Comparison of ENCODE assay signal across 25 mouse cellular contexts in the genomic region with DNA sequence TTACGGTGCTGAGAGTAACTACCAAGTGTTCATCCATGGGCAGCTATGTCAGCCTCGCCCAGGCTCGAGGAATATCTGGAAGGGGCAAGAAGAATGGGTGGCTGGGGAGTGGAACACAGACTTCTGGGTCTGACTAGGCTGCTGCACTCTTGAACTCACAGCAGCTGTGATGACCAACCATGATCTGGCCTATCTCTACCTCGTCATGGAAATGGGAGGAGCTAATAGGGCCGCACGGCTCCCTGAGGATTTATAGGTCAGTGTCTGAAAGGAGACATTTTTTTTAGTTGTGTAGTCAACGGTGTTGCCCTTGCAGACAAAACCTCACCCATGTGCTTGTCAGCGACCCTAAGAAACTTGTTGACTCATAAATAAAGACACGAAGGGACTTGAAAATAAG. TPM values are rescaled to one million over a fixed set of nuclear protein-coding genes. Genes with fewer than 3 reads are reported as not detected.
A peak's percentile ranks its signal among the peaks of the same experiment; 100 is the strongest.
DNase-seq lines count a peak whose midpoint lies in the region; ATAC-seq and TF ChIP-seq lines count a peak whose summit lies in the region.
"Had no signal": no experiment of that assay in that cellular context is flagged by ENCODE, and none has a peak within 500 bp of the region (broad histone marks: within the 10 kb centered on the region; RNA-seq: fewer than 3 reads in every experiment).

No protein-coding gene starts in this region.

- dilution Hi-C loops in CH12.LX (cut with MboI; ENCODE audit: extremely low pct_ligation_motif_present, extremely low pct_unique_long_range_greater_than_20kb, low sequenced_read_pairs) = no loop called here

- peaks cover 14 to 42% of the 10 kb centered on the region in 2 experiments for H3K4me1 ChIP-seq in CH12.LX (ENCODE audit: control insufficient read depth in 1 of 2, insufficient read depth in 2 of 2)
- H3K4me1 ChIP-seq in cerebellum, adult 2 months (ENCODE audit: control insufficient read depth, insufficient read depth, low read length) = peaks cover 20% of the 10 kb centered on the region
- H3K4me1 ChIP-seq in hindbrain, embryonic 13.5 days (replicated peaks) = peaks cover 10% of the 10 kb centered on the region

- H3K27me3 ChIP-seq in CH12.LX (replicated peaks) = peaks cover 10% of the 10 kb centered on the region
- no peaks in the 10 kb centered on the region for H3K27me3 ChIP-seq in cerebellum, adult 2 months (ENCODE audit: control insufficient read depth, insufficient read depth, low read length)
- H3K27me3 ChIP-seq in hindbrain, embryonic 13.5 days = no peaks in the 10 kb centered on the region
- H3K27me3 ChIP-seq: Patski had no signal

- no peak for TF ChIP-seq EP300 in CH12.LX (IDR thresholded peaks at IDR 0.05; ENCODE audit: low read length)

- no peak overlapping the region for H3K27ac ChIP-seq in CH12.LX (ENCODE audit: insufficient read depth, low read depth)
- no peak overlapping the region for H3K27ac ChIP-seq in cerebellum, adult 2 months (ENCODE audit: insufficient read depth, low read length)
- no peak overlapping the region for H3K27ac ChIP-seq in hindbrain, embryonic 13.5 days

- H3K9me3 ChIP-seq in CH12.LX (replicated peaks; ENCODE audit: low read length) = no peaks in the 10 kb centered on the region
- H3K9me3 ChIP-seq in hindbrain, embryonic 13.5 days = no peaks in the 10 kb centered on the region
- H3K9me3 ChIP-seq: G1E had no signal

- no peaks in the 10 kb centered on the region for H3K79me2 ChIP-seq in CH12.LX (replicated peaks; ENCODE audit: control insufficient read depth, extremely low read depth, insufficient read depth, poor library complexity, severe bottlenecking)

- H3K4me2 ChIP-seq in CH12.LX (ENCODE audit: insufficient read depth, low read depth, poor library complexity, severe bottlenecking) = 0 out of 2 replicates have a peak overlapping the region, but pooled peaks have one; percentile 9
- no peak overlapping the region for H3K4me2 ChIP-seq in hindbrain, embryonic 13.5 days

- in situ Hi-C loops in CH12.LX (cut with MboI; ENCODE audit: low pct_ligation_motif_present, low pct_unique_long_range_greater_than_20kb, low sequenced_read_pairs) = loop anchor here (5.0 to 25.0 kb wide), 4 partner anchors 34 to 494 kb away; a partner anchor contains a TSS

- ATAC-seq in hindbrain, embryonic 13.5 days (ENCODE audit: low FRiP score) = no peak
- ATAC-seq: activated CD4-positive, CD25-positive, alpha-beta regulatory T cell, adult 4 months; CD4-positive, CD25-positive, alpha-beta regulatory T cell, adult 4 months; Patski had no signal

- H3K9ac ChIP-seq in CH12.LX (ENCODE audit: insufficient read depth, low read depth) = no peak overlapping the region
- H3K9ac ChIP-seq in hindbrain, embryonic 13.5 days = no peak overlapping the region

- TF ChIP-seq CTCF in CH12.LX (conservative IDR thresholded peaks at IDR 0.05 in 1 of 2, IDR thresholded peaks at IDR 0.05 in 1 of 2; ENCODE audit: low read depth in 2 of 2, low read length in 2 of 2) = no peak
- no peak for TF ChIP-seq CTCF in cerebellum, adult 2 months (IDR thresholded peaks at IDR 0.05; ENCODE audit: borderline replicate concordance, insufficient read depth, low read depth, low read length)

- no peak overlapping the region for H3K4me3 ChIP-seq in CH12.LX (replicated peaks in 1 of 3; ENCODE audit: low read depth in 2 of 3, low read length in 2 of 3, poor library complexity in 1 of 3)
- no peak overlapping the region for H3K4me3 ChIP-seq in cerebellum, adult 2 months (replicated peaks; ENCODE audit: insufficient read depth, low read depth, low read length)
- no peak overlapping the region for H3K4me3 ChIP-seq in hindbrain, embryonic 13.5 days

- WGBS in cerebellum, adult 2 months = 84% methylated on average over 9 of the region's 9 CpGs
- 84% methylated on average over 9 of the region's 9 CpGs for WGBS in hindbrain, embryonic 13.5 days

- peak; percentile 63 for DNase-seq in adrenal gland, adult 2 months
- DNase-seq in adrenal gland, adult 8-10 months = no peak
- DNase-seq in CH12.LX (ENCODE audit: extremely low read depth) = peak; percentile 80
- DNase-seq in MN1 (ENCODE audit: low spot score) = peak; percentile 42
- peak; percentile 30 for DNase-seq in R1 (ENCODE audit: low read depth, low spot score)
- no peak for DNase-seq in cerebellum, adult 2 months
- DNase-seq in urinary bladder, postnatal 36 days (ENCODE audit: low spot score in 2 of 2) = no peak
- DNase-seq: adrenal gland, postnatal 10 days; adrenal gland, postnatal 14 days; adrenal gland, postnatal 25 days; B cell, adult 2 months; cerebellum, adult 11 months; cerebellum, adult 11-12 months; cerebellum, adult 18-20 months; cerebellum, adult 8-10 months; cerebellum, adult 9-10 months; cerebellum, adult 9-11 months; cerebellum, postnatal 10 days had no signal

- no peak for TF ChIP-seq RAD21 in CH12.LX (IDR thresholded peaks at IDR 0.05; ENCODE audit: low read depth, low read length)

- TF ChIP-seq POLR2A in CH12.LX (IDR thresholded peaks at IDR 0.05; ENCODE audit: low read depth, low read length) = no peak
- no peak for TF ChIP-seq POLR2A in cerebellum, adult 2 months (IDR thresholded peaks at IDR 0.05; ENCODE audit: borderline replicate concordance, insufficient read depth, low read length)

- no peaks in the 10 kb centered on the region for H3K36me3 ChIP-seq in CH12.LX (replicated peaks in 1 of 2; ENCODE audit: control insufficient read depth in 1 of 2, insufficient read depth in 1 of 2, low read length in 1 of 2)
- peaks cover 19% of the 10 kb centered on the region for H3K36me3 ChIP-seq in hindbrain, embryonic 13.5 days
- H3K36me3 ChIP-seq: G1E had no signal

TF ChIP-seq in CH12.LX, 34 proteins besides CTCF, POLR2A, EP300 and RAD21:
- TF ChIP-seq ZNF384 (IDR thresholded peaks at IDR 0.05; ENCODE audit: low read depth, low read length) = peak; percentile 56; the same call in 1 of the 2 replicates
- 0 out of 2 replicates have a peak, but pooled peaks have one; percentile 53 for TF ChIP-seq IRF4 (IDR thresholded peaks at IDR 0.05; ENCODE audit: low read depth, low read length)
- TF ChIP-seq MEF2A (IDR thresholded peaks at IDR 0.05; ENCODE audit: borderline replicate concordance, low read depth, low read length) = no peak
- TF ChIP-seq ETS1 (conservative IDR thresholded peaks at IDR 0.05; ENCODE audit: low read depth, low read length) = 0 out of 2 replicates have a peak, but pooled peaks have one; percentile 39
TF ChIP-seq in CH12.LX: peak in this region for 3.

RNA-seq across cellular contexts. Expression of a gene that starts 15.9 kb away (rescaled TPM):
- total RNA-seq in adrenal gland, adult 2 months (2021) = 10 to 100 TPM; 14.7 to 24.7 TPM
- polyA plus RNA-seq in adrenal gland, adult 2 months (2012; rRNA removed) = 35.5 and 36.4 TPM in 2 replicates
- total RNA-seq in adrenal gland, adult 8-10 months (2022) = 10 to 100 TPM; 21.3 to 31.3 (median 28.5) TPM
- total RNA-seq in CH12.LX (2012; rRNA removed) (not detected in 2 replicates), CH12.LX (2014; rRNA removed) (not detected in 2 replicates)
- not detected in 2 replicates for polyA plus RNA-seq in CH12.LX (2012; ENCODE audit: insufficient read length, low read depth)
- 41.0 and 43.5 TPM in 2 replicates for polyA plus RNA-seq in cerebellum, adult 2 months (2012; rRNA removed)
- 23.4 and 25.2 TPM in 2 replicates for polyA plus RNA-seq in hindbrain, embryonic 13.5 days (2015; fragmentation: Nextera tagmentation; extraction: Ambion mirVana)
- total RNA-seq: MEL had no signal
- polyA plus RNA-seq: activated CD4-positive, CD25-positive, alpha-beta regulatory T cell, adult 4 months; CD4-positive, CD25-positive, alpha-beta regulatory T cell, adult 4 months; G1E had no signal

RNA-seq across cellular contexts. Expression of a gene that starts 30.3 kb away (rescaled TPM):
- 1 to 10 TPM in 1 of 2 experiments, under 1 TPM in 1; 0.78 to 1.6 TPM for total RNA-seq in adrenal gland, adult 2 months (2021)
- polyA plus RNA-seq in adrenal gland, adult 2 months (2012; rRNA removed) = 0.87 and 1.5 TPM in 2 replicates
- total RNA-seq in adrenal gland, adult 8-10 months (2022) = 1 to 10 TPM; 1.8 to 2.7 (median 2.3) TPM
- total RNA-seq in CH12.LX (2012; rRNA removed) (0.76 and 0.93 TPM in 2 replicates), CH12.LX (2014; rRNA removed) (0.40 and 0.63 TPM in 2 replicates)
- 0.59 and 0.70 TPM in 2 replicates for polyA plus RNA-seq in CH12.LX (2012; ENCODE audit: insufficient read length, low read depth)
- polyA plus RNA-seq in cerebellum, adult 2 months (2012; rRNA removed) = 3.1 and 3.2 TPM in 2 replicates
- 2.1 and 2.5 TPM in 2 replicates for polyA plus RNA-seq in hindbrain, embryonic 13.5 days (2015; fragmentation: Nextera tagmentation; extraction: Ambion mirVana)
- total RNA-seq: G1E had no signal
- polyA plus RNA-seq: activated CD4-positive, CD25-positive, alpha-beta regulatory T cell, adult 4 months; C2C12; G1E had no signal

Comparison
In these comparisons a context has a peak if more than half of its experiments do, and no peak if none do; other contexts are left out.
1. DNase-seq: peak in adrenal gland, adult 2 months (single experiment), CH12.LX (single experiment), MN1 (single experiment) and R1 (single experiment); none in adrenal gland, adult 8-10 months (single experiment), cerebellum, adult 2 months (0 of 2) and urinary bladder, postnatal 36 days (0 of 2).
2. RNA of a gene that starts 15.9 kb away (polyA plus RNA-seq): 41.0 to 43.5 TPM in cerebellum, adult 2 months, 35.5 to 36.4 TPM in adrenal gland, adult 2 months and 23.4 to 25.2 TPM in hindbrain, embryonic 13.5 days; not detected in CH12.LX; every median in the first group is over 10 times any median in the second.